Mouse (Mus musculus) cortical plate, adult 2 months (tissue): ENCODE data around the gene Cmtm7.

Experiments used
- CTCF ChIP-seq: fragments of 200-500 bp; IDR thresholded peaks from 2 replicates; pipeline ENCODE4 v1.5.1; 2011; ENCODE audit warnings: mild to moderate bottlenecking, control low read depth, low read length; ENCODE audit not compliant: insufficient read depth; ENCODE audit errors: extremely low read depth
- POLR2A ChIP-seq: fragments of 200-500 bp; IDR thresholded peaks from 2 replicates; pipeline ENCODE4 v1.6.1; 2011; ENCODE audit warnings: mild to moderate bottlenecking, low read length, control low read depth; ENCODE audit not compliant: insufficient read depth; ENCODE audit errors: extremely low read depth

DNA sequence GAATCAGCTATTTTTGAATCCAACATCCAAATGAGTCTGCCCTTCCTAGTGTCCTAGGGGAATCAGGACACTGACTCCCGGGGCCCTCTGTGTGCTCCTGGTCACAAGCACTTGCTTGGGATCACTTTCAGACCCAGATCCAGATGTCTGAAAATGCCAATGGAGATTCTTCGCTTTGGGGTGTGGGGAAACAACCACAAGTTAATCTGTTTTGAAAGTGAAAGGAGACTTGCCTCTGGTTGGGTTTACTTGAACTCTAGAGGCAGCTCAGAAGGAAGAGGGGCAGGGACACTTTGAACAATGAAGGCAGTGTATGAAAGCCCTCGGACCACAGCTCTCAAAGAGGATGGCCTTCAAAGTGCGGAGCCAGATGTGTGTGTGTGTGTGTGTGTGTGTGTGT lies 12.8 kb upstream of the Cmtm7 start:
- no peak for TF ChIP-seq CTCF
- no peak for TF ChIP-seq POLR2A
